Mouse (Mus musculus) kidney, postnatal 0 days (tissue): ENCODE measurements around the gene Psmc3. TPM values are rescaled to one million over a fixed set of nuclear protein-coding genes. Genes with fewer than 3 reads are reported as not detected.
A peak's percentile ranks its signal among the peaks of the same experiment; 100 is the strongest.

Experiments used
- ATAC-seq: fragments of 200-750 bp; cut with Nextera tagmentation; replicated peaks from 2 replicates; pipeline ENCODE4 v1.8.0; 2017; ENCODE audit warnings: low read depth, moderate number of reproducible peaks, moderate TSS enrichment, moderate library complexity; ENCODE audit not compliant: low FRiP score
- DNase-seq: peaks from one replicate; pipeline ENCODE4 v3.0.0-alpha.2; 2016; ENCODE audit warnings: low spot score
- H3K27ac ChIP-seq: fragments of 300-500 bp; sonication (generic); 2 replicates; pipeline ENCODE4 v1.5.1; 2014; ENCODE audit warnings: mild to moderate bottlenecking
- H3K27me3 ChIP-seq: fragments of 300-500 bp; sonication (generic); 2 replicates; pipeline ENCODE4 v1.6.1; 2014; ENCODE audit warnings: low read length, mixed read lengths; ENCODE audit not compliant: insufficient read depth
- H3K36me3 ChIP-seq: fragments of 300-500 bp; sonication (generic); 2 replicates; pipeline ENCODE4 v1.6.1; 2014; ENCODE audit warnings: low read length, mixed read lengths; ENCODE audit not compliant: insufficient read depth
- H3K4me1 ChIP-seq: fragments of 300-500 bp; sonication (generic); replicated peaks from 2 replicates; pipeline ENCODE4 v1.6.1; 2014; ENCODE audit warnings: antibody characterized with exemption, low read length, mixed read lengths; ENCODE audit not compliant: insufficient read depth
- H3K4me2 ChIP-seq: fragments of 300-500 bp; sonication (generic); 2 replicates; pipeline ENCODE4 v1.6.1; 2014; ENCODE audit warnings: mild to moderate bottlenecking, low read length, moderate library complexity, mixed read lengths
- H3K4me3 ChIP-seq: fragments of 300-500 bp; sonication (generic); replicated peaks from 2 replicates; pipeline ENCODE4 v1.5.1; 2014; ENCODE audit warnings: low read depth, low read length
- H3K9ac ChIP-seq: fragments of 300-500 bp; sonication (generic); 2 replicates; pipeline ENCODE4 v1.6.1; 2014; ENCODE audit warnings: low read depth, low read length
- H3K9me3 ChIP-seq: fragments of 300-500 bp; sonication (generic); replicated peaks from 2 replicates; pipeline ENCODE4 v1.6.1; 2016; ENCODE audit warnings: low read length, inconsistent platforms, mixed read lengths
- CTCF ChIP-seq: IDR thresholded peaks from 2 replicates; pipeline ENCODE4 v1.5.1; 2016; ENCODE audit warnings: antibody characterized with exemption, low read depth, mild to moderate bottlenecking, moderate library complexity
- WGBS: fragments of 180-500 bp; shearing (Covaris S2); extraction: QIAGEN DNeasy Blood & Tissue Kit; methylation state at CpG from one replicate; pipeline ENCODE4 v1.1.7; 2014; 5-methylcytosine and 5-hydroxymethylcytosine counted together
- polyA plus RNA-seq: library from polyadenylated mRNA; unstranded; fragments of >200 nt; fragmentation: Nextera tagmentation; extraction: Ambion mirVana; gene quantifications from 2 replicates; pipeline ENCODE4 v1.2.1, GENCODE M21; 2015

Psmc3 gene
- polyA plus RNA-seq, 1 experiment from 2014 or later, result 287 TPM

GRCm38 (mm10) chr2:91023131-91023530 lies 30.7 kb upstream of the Psmc3 start:
- 0 out of 2 replicates have a peak, but pooled peaks cover 12% of the 10 kb centered on the region for H3K36me3 ChIP-seq

DNA sequence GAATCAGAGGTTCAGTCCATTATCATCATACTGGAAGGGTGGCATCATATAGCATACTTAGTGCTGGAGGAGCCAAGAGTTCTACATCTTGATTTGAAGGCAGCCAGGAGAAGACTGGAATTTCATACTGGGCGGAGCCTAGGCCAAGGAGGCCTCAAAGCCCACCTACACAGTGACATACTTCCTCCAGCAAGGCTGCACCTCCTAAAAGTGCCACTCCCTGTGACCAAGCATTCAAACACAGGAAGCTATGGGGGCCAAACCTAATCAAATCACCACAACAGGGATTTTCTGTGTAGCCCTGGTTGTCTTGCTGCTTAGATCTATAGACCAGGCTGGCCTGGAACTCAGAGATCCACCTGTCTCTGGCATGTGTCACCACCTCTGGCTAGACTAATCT lies 29.9 kb upstream of the Psmc3 start:
- DNase-seq (no peak), ATAC-seq (no peak)
- Histone ChIP-seq H3K4me3 (no peak overlapping the region), H3K27me3 (no peaks in the 10 kb centered on the region), H3K36me3 (0 out of 2 replicates have a peak, but pooled peaks cover 9% of the 10 kb centered on the region), H3K9ac (no peak overlapping the region), H3K27ac (no peak overlapping the region), H3K4me1 (no peaks in the 10 kb centered on the region), H3K9me3 (no peaks in the 10 kb centered on the region), H3K4me2 (no peak overlapping the region)
- 92% methylated on average over 1 of the region's 1 CpGs for WGBS
- no peak for TF ChIP-seq CTCF

More at GRCm38 (mm10) chr2:91023131-91023530, 30.7 kb upstream of the Psmc3 start:
- 38% methylated on average over 2 of the region's 2 CpGs for WGBS
- peak; percentile 36 for DNase-seq
- no peak overlapping the region for H3K9ac ChIP-seq
- no peak for TF ChIP-seq CTCF
- ATAC-seq, result no peak
- H3K27ac ChIP-seq, result no peak overlapping the region
- H3K4me3 ChIP-seq, result no peak overlapping the region
- H3K4me1 ChIP-seq, result no peaks in the 10 kb centered on the region
- H3K4me2 ChIP-seq, result no peak overlapping the region
- H3K9me3 ChIP-seq, result no peaks in the 10 kb centered on the region
- no peaks in the 10 kb centered on the region for H3K27me3 ChIP-seq

DNA sequence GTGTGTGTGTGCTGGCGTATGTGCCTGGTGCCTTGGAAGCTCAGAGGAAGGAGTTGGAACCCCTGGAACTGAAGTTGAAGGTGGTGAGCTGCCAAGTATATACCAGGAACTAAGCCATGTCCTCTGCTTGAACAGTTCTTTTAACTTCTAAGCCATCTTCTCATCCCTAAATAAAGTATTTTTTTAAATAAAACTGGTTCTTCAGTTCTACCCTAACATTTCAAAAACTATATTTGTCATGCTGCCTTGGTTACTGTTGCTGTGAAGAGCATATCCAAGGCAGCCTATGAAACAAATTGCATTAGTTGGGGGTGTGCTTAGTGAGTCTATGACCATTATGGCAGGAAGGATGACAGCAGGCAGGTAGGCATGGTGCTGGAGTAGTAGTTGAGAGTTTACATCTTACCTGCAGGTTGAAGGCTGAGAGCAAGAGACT lies 28.7 kb upstream of the Psmc3 start:
- no peak for DNase-seq
- Histone ChIP-seq H3K4me3 (no peak overlapping the region), H3K9me3 (no peaks in the 10 kb centered on the region), H3K4me1 (no peaks in the 10 kb centered on the region), H3K36me3 (0 out of 2 replicates have a peak, but pooled peaks cover 4% of the 10 kb centered on the region), H3K27me3 (no peaks in the 10 kb centered on the region), H3K9ac (no peak overlapping the region), H3K27ac (no peak overlapping the region), H3K4me2 (no peak overlapping the region)
- ATAC-seq, result no peak
- 72% methylated on average over 1 of the region's 1 CpGs for WGBS
- no peak for TF ChIP-seq CTCF

- no peak for DNase-seq
- Histone ChIP-seq H3K4me1 (no peaks in the 10 kb centered on the region), H3K27ac (no peak overlapping the region), H3K9me3 (no peaks in the 10 kb centered on the region), H3K4me2 (no peak overlapping the region), H3K27me3 (no peaks in the 10 kb centered on the region), H3K4me3 (no peak overlapping the region), H3K36me3 (no peaks in the 10 kb centered on the region), H3K9ac (no peak overlapping the region)
- 78% methylated on average over 1 of the region's 1 CpGs for WGBS
- TF ChIP-seq CTCF, result no peak
- no peak for ATAC-seq
Observed at GRCm38 (mm10) chr2:91026491-91026890, 27.3 kb upstream of the Psmc3 start.

DNA sequence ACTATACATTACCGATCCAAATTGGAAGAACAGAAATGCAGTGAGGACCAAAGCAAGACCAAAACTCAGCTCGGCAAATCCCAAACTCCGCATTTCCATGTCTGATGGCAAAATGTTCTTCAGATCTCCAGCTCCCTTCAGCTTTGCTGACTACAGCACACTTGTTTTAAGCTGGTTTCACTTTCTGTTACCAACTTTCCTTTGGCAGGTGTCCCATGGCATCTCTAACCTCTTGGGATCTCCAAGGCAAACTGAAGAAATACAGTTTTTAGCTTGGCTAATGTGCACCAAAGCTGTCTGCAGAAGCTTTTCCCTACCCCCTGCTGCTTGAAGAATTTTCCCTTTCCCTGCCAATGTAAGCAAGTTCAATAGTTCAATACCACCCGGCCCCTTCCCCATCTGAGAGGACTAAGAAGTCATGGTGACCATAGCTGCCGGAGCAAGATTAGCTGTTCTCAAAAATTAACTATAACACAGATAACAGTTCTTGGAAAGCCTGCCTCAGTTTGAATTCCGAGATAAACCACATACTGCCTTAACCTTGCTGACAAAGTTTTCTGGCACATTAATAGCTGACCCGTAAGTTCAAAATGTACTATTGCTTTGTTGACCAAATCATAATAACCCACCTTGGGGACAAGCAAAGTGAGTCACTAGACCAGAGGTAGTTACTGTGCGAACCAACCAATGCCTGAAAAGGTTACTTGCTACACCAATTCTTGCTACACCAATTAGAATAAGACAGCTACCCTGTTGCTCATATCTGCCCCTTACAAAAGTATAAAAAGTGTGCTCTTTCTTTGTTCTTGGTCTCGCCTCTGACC lies 26.2 kb upstream of the Psmc3 start:
- H3K4me2 ChIP-seq, result no peak overlapping the region
- no peak for DNase-seq
- H3K4me1 ChIP-seq, result no peaks in the 10 kb centered on the region

GRCm38 (mm10) chr2:91031216-91031615 lies 22.6 kb upstream of the Psmc3 start:
- Histone ChIP-seq H3K27me3 (no peaks in the 10 kb centered on the region), H3K4me2 (no peak overlapping the region), H3K9ac (no peak overlapping the region), H3K4me3 (no peak overlapping the region), H3K36me3 (no peaks in the 10 kb centered on the region), H3K27ac (no peak overlapping the region), H3K9me3 (no peaks in the 10 kb centered on the region), H3K4me1 (no peaks in the 10 kb centered on the region; the same call in 1 of the 2 replicates)
- 79% methylated on average over 4 of the region's 4 CpGs for WGBS
- no peak for TF ChIP-seq CTCF
- DNase-seq, result no peak
- no peak for ATAC-seq

More for the DNA sequence above, 26.2 kb upstream of the Psmc3 start:
- no peak for ATAC-seq
- Histone ChIP-seq H3K36me3 (no peaks in the 10 kb centered on the region), H3K4me3 (no peak overlapping the region), H3K27ac (no peak overlapping the region), H3K9me3 (no peaks in the 10 kb centered on the region), H3K9ac (no peak overlapping the region), H3K27me3 (no peaks in the 10 kb centered on the region)
- 92% methylated on average over 9 of the region's 9 CpGs for WGBS
- TF ChIP-seq CTCF, result no peak
